Mouse (Mus musculus) CD4-positive, CD25-positive, alpha-beta regulatory T cell, adult 2 months (primary cell): ENCODE measurements around the gene Gm20388.
A peak's percentile ranks its signal among the peaks of the same experiment; 100 is the strongest.

ENCODE experiments used
- DNase-seq: peaks from one replicate; pipeline ENCODE4 v3.0.0-alpha.2; 2012; ENCODE audit warnings: low read depth, low spot score

The Gm20388 gene

GRCm38 (mm10) chr8:120289698-120290181, 379.1 kb downstream of the Gm20388 start:
- no peak for DNase-seq

- no peak for DNase-seq
Measured at GRCm38 (mm10) chr8:120290614-120291013, 380.0 kb downstream of the Gm20388 start.

GRCm38 (mm10) chr8:120291650-120292049, 381.0 kb downstream of the Gm20388 start:
- no peak for DNase-seq

- DNase-seq, result no peak
Measured at GRCm38 (mm10) chr8:120292316-120293107, 381.9 kb downstream of the Gm20388 start.

- DNase-seq, result no peak
Measured at GRCm38 (mm10) chr8:120293421-120294357, 383.0 kb downstream of the Gm20388 start.

GRCm38 (mm10) chr8:120294982-120295870, 384.6 kb downstream of the Gm20388 start:
- no peak for DNase-seq

- DNase-seq, result no peak
Measured at GRCm38 (mm10) chr8:120297000-120297399, 386.4 kb downstream of the Gm20388 start.

- no peak for DNase-seq
Measured at GRCm38 (mm10) chr8:120298601-120299532, 388.2 kb downstream of the Gm20388 start.

GRCm38 (mm10) chr8:120300601-120301141, 390.0 kb downstream of the Gm20388 start:
- peak; percentile 76 for DNase-seq

- DNase-seq, result no peak
Measured at GRCm38 (mm10) chr8:120302941-120303675, 392.5 kb downstream of the Gm20388 start.

GRCm38 (mm10) chr8:120304097-120304496, 393.5 kb downstream of the Gm20388 start:
- no peak for DNase-seq

- no peak for DNase-seq
Measured at GRCm38 (mm10) chr8:120305800-120306385, 395.3 kb downstream of the Gm20388 start.

GRCm38 (mm10) chr8:120307103-120307502, 396.5 kb downstream of the Gm20388 start:
- DNase-seq, result peak; percentile 27

- DNase-seq, result no peak
Measured at GRCm38 (mm10) chr8:120307528-120307927, 396.9 kb downstream of the Gm20388 start.

- DNase-seq, result no peak
Measured at GRCm38 (mm10) chr8:120308131-120308530, 397.5 kb downstream of the Gm20388 start.

GRCm38 (mm10) chr8:120308553-120308952, 397.9 kb downstream of the Gm20388 start:
- no peak for DNase-seq

- DNase-seq, result no peak
Measured at GRCm38 (mm10) chr8:120309326-120309725, 398.7 kb downstream of the Gm20388 start.

- no peak for DNase-seq
Measured at GRCm38 (mm10) chr8:120310063-120310462, 399.4 kb downstream of the Gm20388 start.

- no peak for DNase-seq
Measured at GRCm38 (mm10) chr8:120312452-120312851, 401.8 kb downstream of the Gm20388 start.
